Mouse (Mus musculus) olfactory bulb, adult 2 months (tissue): ENCODE data around the gene Rpgrip1.

Source experiments
- CTCF ChIP-seq: fragments of 200-500 bp; IDR thresholded peaks from 2 replicates; pipeline ENCODE4 v1.5.1; 2012; ENCODE audit warnings: low read depth, mild to moderate bottlenecking, low read length, moderate library complexity; ENCODE audit not compliant: insufficient read depth
- POLR2A ChIP-seq: fragments of 200-500 bp; IDR thresholded peaks from 2 replicates; pipeline ENCODE4 v1.6.1; 2012; ENCODE audit warnings: mild to moderate bottlenecking, low read depth, low read length, moderate library complexity; ENCODE audit not compliant: insufficient read depth

- TF ChIP-seq POLR2A (no peak), CTCF (no peak)
These were observed 33.7 kb downstream of the Rpgrip1 start for GRCm38 (mm10) chr14:52144165-52144564.
